Mouse (Mus musculus) spleen, postnatal 10 days (tissue): Measurements from ENCODE around the gene Ptch1.

Experiments
- DNase-seq, 2 experiments: peaks; one replicate each; pipeline ENCODE4 v3.0.0; 2021 to 2022; ENCODE audit warnings: low spot score in 2 of 2

Gene Ptch1

DNA sequence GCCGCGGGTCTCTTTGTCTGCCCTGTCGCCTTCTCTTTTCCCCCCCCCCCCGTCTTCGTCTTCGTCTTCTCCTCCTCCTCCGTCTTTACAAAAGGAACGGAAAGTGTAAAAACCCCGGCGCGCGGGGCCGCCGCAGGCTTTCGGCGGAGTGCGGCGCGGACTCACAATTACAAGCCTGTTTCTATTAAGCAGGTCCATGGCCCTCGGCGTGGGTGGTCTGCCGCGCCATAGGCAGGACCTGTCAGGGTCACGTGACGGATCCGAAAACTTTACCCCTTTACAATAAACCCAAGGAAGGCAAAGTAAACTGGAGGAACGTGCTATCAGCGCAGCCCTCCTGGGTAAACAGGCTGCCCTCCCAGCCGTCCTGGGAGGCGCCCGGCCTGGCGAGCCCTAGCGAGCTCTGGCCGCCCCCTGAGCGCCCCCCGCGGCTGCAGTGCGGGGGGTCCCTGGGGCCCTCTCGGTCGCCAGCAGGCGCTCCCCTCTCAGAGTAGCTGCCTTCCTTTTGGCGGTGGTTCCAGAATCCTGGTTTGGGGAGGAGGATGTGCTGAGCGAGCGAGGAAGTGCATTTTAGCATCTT, at the start of gene Ptch1:
Ptch1 (minus strand) TSS at position 343 of the 580 bp plus-strand sequence.
- peak in 1 of 2 experiments; percentile 24 for DNase-seq

DNA sequence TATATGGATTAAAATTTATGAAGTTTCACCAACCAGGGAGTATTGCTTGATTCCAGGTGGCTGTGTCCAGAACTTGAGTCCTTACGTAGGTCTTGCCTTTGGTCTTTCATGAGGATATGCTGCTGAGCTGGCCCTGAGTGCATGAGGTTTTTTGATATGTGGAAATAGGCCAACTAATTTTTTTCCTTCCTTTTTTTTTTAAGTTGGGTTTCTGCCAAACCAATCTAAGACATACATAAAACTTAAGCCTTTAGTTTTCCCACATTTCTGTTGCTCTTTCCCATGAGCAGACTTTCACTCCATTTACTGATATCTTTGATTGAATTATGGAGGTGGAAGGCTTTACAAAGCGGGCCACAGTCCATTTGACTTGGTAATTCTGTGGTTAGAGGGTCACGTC, 47.9 kb upstream of the Ptch1 start:
- DNase-seq = no peak

DNA sequence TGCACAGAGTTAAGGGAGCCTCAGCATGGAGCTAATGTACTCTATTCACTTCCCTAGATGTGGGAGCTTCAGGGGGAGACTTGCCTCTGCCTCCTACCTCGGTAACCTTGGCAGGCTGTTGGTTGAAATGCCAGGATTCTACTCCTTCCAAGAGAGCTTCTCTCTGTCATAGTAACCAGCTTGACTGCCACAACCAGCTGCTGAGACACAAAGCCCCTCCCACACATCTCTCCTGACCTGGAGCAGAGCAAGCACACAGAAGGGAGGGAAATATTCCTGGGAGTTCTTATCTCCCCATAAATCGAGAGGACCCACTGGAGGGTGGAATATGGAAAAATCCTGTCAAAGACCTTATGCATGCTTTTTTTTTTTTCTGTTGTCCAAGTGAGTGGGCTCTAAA, 39.8 kb upstream of the Ptch1 start:
- DNase-seq = no peak

DNA sequence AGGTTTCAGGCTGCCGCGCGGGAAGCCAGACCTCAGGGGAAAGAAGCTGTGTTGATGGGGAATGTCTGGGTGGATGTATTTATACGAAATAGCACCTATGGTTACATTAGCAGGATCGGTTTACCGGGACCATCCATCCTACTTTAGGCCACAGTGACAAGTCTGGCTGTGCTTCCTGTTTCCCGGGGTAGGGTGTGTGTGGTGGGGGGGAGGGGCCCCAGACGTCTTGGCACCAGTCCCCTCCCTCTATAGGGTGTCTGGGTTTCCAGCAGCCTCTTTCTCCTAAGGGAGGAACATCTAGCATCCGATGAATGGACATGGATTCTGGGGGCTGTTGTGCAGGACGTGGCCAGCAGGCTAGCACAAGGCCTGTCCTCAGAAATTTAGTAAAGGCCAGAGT, 36.3 kb upstream of the Ptch1 start:
- no peak for DNase-seq

DNA sequence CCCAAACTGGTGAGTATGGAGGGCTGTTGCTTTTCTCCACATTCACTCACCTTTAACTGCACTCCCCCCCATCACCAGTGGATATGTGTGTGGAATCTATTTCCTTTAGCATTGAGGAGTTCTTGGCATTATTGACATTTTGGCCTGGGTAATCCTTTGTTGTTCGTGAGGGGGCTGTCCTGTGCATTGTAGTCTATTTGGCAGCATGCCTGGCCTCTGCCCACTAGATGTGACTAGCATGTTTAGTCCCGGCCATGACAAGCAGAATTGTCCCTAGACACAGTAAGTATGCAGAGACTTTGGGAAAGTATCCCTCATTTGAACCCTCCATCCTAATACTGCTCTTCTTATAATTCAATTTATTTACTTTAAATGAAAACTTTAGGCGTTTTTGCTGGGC, 24.2 kb upstream of the Ptch1 start:
- no peak for DNase-seq

DNA sequence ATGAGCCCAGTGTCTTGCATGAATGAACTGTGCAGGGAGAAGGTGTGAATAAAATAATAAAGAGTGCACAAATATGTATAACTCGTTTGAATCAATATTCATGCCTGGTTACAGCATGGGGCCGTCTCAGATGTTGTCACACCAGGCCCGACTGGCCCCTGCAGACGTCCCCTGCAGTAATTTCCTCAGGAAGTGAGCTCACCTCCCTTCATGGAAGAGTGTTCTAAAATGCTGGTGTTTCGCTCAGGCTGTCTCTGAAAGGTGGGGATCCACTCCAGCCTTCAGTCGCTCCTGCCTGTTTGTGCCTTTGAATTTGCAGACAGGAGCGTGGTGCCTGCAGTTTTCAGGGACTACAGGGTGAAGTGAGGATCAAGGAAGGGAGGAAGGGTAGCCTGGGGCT, 22.5 kb upstream of the Ptch1 start:
- no peak for DNase-seq

DNA sequence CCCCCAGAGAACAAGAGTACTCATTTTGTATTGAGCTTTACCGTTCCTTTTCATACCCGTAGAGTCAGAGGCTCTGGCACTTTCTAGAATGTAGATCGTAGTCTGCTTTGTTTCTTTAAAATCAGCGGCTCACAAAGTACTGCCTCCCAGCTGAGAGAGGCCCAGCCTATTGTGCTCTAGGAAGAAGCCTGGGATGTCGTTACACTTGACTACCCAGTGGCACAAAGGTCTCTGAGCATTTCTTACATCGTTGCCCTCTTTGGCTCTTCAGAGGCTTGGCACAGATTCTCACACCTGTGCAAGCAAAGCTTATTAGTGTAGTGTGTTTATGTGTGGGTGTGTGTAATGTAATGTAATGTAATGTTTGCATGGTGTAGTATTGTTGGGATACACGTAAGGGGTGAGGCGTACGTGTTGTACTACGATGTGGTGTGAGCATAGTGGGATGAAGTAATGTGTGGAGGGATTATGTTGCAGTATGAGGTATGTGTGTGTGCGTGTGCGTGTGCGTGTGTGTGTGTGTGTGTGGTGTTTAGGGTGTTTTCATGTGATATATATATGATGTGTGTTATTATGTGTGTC, 20.2 kb upstream of the Ptch1 start:
- DNase-seq = no peak

DNA sequence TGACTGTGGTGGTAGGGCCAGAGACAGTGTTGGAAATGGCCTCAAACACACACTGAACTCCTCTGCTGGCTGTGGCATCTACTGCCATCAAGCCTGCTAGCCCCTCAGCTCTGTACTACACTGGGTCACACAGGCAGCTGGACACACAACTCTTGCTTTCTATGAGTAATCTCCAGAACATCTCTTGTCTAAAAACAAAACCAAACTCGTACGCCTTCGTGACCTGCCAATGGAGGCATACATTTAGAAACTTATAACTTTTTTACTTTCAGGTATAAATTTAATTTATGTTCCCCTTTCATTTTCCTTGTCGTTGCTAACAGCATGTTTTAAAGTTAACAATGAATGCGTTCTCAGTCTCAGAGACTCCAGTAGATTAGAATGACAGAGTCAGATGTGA, 19.4 kb upstream of the Ptch1 start:
- no peak for DNase-seq

DNA sequence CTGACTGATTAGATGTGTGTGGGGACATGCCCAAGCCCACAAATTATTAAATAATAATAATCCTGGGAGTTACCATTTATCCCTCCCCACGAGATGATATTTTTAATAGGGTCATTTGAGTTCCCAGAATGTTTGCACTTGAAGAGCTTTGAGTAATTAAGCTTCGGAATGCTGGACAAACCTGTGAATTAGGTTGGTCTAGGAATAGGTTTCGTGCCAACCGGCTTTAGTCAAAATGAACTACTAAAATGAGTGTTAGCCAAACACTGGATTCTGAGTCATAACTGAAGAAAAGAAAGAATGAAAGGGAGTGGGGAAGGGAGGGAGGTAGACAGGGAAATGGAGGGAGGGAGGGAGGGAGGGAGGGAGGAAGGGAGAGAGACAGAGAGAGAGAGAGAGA, 1.2 kb upstream of the Ptch1 start:
- no peak for DNase-seq

DNA sequence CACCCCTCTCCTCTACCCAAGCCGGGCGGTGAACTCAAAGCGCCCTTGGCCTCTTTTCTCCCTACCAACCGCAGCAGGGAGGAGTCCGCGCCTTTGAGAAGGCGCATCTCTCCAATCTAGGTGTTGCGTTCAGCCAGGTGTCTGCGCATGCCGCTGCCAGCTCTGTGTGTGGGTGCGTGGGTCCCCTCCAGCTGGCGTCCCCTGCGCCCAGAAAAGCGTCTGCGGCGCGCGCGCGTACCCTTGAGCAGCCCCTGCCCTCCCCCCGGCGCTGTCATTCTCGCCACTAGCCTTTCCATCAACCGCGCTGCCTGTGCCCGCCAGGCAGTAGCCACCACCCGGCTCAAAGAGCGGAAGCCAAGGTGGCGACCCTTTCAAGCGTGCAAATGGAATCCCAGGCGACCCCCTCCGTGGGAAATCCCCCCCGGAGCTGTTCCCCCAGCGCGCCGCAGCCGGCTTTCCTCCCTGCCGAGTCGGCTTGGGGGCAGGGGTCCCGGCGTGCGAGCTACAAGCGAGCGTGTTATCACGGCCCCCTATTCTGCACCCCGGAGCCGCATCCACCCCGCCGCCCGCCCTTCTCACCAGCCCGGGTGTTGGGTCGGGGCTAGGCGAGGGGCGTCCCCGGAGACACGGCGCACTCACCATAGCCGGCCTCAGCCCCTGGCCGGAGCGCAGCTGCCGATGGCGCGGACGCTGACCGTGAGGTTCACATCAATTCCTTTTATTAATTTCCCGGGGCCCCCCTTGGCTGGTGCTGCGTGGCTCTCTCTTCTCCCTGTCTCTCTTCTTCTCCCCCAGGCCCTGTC, 744 bp downstream of the Ptch1 start:
- DNase-seq = peak; percentile 11 to 20

DNA sequence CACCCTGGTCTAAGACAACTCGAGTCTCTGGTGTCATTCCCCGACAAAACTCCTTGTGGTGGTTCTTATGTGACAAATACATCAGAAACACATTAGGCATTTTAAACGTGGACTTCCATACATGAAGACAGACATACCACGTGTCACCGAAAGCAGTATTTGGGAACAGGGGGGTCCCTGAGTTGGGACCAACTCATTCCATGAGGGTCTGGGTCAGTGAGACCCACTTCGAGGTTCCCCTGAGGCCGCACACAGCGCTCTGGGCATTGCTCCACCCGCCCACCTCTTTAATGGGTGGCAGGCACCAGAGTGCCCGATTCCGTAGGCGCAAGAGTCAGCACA, 1.3 kb downstream of the Ptch1 start:
- DNase-seq = peak in 1 of 2 experiments; percentile 21

DNA sequence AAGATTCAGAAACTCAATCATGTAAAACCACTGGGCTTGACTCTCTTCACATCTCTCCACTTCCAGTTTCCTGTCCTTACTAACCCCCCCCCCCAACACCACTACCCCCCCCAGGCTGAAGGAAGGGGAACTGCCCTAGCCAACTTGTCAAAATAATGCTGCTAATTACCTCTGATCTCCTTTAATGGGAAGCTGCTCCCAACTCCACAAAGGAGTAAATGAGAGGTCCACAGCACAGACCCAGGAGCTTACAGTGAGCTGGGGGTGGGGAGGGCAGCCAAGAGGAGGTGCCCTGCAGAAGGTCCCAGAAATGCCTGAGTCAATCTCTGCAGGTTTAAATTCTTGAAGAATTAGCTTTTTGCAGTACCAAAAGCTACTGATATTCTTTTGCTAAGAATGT, 2.9 kb downstream of the Ptch1 start:
- no peak for DNase-seq

DNA sequence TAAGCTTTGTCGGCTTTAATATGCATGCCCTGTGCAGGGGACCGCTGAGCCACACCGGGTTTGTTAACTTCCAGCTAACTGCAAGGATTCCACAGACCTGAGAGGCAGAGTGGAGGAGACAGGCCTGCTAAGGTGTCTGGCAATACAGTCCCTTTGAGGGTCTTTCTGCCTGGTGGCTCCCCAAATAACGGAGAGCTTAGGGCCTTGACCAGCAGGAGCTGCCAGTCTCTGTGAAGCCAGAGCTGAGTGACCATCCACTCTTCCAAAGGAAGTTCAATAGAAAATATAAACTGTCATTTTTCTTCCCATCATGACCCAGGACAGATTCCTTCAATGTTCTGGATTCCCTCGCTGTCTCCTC, 4.0 kb downstream of the Ptch1 start:
- no peak for DNase-seq

DNA sequence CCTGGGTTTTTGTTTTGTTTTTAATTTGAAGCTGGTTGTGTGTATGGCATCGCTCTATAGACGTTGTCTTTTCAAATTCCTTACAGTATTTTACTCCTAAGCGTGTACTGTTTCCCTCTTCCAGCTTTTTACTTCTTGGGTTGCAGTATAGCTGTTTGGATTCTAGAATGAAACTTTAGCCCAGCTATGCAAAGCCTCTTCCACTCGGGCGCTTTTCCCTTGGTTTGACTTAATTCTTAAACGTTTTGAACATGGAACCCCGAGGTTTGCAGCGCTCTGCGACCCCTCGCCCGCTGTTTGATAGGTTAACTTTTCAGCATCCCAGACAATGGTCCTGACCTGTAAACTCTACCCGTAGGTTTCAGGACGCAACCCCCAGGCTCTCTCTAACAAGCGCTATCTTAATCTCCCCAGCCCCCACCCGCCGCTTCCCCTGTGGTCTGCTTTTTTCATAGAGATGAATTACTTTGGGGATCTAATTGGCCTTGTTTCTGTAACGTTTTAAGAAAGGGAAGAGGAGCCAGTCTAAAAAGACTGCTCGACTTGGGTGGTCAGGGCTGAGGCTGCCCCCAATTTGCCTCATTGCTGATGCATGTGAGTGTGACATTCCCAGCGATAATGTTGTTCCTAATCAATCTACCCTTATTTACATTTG, 4.5 kb downstream of the Ptch1 start:
- DNase-seq = no peak

DNA sequence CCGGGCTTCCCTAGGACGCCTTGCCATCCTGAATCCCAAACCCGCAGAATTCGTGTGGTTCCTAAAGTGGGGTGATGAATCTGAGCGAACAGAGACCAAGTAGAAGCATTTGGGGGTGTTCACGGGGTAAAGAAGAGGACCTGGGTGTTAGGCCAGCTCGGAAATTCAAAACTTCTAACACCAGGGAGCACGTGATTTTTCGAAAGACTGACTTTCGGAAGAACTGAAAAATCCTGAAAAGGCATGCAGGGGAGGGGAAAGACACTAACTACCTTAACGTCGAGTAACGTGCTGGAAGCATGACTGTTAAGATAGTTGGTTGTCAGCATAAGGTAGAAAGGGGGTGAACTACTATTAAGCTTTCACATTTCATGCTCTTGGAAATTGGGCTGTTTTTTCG, 5.1 kb downstream of the Ptch1 start:
- no peak for DNase-seq

DNA sequence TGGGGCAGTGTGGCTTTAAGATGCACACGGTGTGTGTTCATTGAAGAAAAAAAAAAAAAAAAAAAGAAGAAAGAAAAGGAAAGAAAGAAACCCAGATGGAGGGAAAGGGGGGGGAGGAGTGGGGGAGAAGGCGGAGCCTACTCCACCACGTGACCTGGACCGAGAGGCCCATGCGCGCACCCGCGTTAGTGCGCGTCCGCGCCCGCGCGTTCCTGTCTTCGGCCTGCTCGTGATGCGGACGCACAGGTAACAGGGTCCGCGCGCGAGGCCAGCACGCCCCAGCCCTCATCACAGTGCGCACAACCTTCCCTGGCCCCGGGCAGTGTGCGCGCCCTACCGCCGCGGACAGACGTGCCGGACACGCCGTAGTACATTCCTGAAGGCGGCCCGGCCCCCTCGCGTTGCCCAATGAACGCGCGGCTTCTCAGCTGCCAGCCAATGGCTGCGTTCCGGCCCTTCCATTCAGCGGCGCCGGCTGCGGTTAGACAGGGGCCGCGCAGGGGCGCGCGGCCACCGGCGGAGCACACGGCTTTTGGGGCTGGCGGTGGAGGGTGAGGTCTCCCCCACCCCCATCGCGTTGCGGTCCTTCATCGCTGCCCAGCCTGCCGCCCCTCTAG, 5.6 kb downstream of the Ptch1 start:
- DNase-seq = peak; percentile 87 to 90

DNA sequence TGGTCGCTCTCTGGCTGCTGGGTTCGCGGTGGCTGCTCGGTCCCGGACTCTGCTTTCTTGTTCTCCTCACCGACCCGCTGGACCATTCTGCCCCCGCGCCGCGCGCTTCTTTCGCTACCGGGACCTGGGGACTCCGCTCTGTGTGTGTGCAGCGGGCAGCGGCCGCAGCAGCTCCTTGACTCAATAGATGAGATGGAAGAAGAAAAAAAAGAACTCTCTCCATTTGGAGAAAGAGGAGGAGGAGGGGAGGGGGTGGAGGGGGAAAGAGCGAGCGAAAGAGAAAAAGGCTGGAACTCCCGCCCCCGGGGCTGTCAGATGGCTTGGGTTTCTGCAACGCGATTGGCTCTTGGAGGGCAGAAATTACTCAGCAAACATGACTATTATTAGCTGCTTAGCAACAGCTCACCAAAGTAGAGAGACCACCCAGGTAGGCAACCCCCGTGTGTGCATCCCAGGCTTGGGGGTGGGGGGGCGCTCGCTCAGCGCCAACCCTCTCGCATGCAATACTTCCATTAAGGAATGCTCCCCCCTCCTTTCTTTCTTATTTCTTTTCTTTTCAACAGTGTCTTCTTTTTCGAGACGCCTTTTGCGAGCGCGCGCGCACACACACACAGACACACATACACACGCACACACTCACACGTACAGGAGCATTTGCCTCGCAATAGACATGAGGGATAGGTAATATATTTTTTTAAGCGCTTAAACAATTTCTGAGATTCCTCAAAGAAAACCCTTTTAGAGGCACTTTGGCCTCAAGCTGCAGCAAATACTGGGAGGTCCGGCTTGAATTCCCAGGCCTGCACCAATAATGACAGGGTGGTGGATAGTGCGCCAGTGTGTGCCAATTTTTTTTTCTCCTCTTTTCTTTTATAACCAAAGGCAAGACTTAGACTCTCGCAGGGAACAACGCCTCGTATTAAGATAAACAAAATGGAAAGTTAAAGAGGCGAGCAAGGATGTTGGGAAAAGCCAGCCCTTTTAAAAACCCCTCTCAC, 7.1 kb downstream of the Ptch1 start:
- DNase-seq = peak; percentile 12 to 77

DNA sequence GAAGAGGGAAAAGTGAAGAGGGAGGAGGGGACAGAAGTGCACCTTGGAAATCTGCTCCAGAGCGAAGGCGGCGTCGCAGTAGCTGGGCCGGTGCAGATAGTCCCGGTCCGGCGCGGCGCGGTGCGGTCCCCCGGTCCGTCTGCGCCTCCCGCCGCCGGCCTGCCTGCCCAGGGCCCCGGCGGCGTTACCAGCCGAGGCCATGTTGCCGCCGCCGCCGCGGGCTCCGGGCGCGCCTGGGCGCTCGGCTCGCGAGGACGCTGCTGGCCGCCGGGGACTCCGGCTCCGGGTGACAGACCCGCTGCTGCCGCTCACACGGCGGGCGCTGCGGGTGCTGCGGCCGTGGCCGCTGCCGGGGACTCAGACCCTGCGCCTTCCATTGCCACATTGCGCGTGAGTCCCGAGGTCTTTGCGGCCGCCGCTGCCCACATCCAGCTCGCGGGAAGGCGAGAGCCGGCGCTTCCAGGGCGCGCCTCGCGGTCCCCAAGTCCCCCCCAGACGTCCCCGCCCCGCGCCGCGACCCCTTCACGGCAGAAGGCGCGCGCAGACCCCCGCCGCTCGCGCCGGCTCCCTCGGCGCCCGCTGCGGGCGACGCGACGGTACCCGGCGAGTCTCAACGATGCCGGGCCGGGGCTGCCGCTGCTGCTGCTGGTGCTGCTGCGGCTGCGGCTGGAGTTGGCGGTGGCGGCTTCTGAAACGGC, 7.9 kb downstream of the Ptch1 start:
- DNase-seq = peak; percentile 58 to 70

DNA sequence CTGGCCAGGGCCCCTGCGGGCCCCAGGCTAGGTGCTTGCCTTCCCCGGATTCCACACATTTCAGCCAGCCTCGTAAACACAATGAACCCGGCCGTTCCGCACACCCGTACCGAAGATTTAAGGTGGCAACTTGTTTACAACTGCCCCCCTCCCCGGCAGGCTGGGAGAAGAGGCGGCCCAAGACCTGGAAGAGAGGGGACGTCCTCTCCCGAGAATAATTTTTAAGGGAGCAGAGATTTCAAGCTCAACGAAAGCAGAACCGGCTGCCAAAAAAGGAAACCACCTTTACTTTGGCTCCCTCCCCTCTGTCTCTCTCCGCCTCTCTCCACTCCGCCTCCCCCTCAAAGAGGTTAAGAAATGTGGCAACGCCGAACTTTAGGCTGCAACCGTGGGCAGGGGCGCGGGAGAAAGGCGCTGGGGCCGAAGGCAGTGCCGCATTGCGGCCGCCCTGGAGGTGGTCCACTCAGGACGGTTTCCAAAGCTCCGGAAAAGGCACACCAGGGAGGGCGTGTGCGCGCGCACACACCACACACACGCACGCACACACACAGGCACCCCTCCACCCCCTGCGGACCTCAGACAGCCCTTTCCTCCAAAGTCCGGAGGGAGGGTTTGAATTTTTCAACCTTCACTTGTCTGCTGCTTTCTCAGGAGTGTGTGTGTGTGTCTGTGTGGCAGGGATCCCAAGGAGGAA, 8.6 kb downstream of the Ptch1 start:
- DNase-seq = peak; percentile 68 to 69
